Mouse (Mus musculus): Measurements from ENCODE around the gene Tlr6.

Gene Tlr6

DNA sequence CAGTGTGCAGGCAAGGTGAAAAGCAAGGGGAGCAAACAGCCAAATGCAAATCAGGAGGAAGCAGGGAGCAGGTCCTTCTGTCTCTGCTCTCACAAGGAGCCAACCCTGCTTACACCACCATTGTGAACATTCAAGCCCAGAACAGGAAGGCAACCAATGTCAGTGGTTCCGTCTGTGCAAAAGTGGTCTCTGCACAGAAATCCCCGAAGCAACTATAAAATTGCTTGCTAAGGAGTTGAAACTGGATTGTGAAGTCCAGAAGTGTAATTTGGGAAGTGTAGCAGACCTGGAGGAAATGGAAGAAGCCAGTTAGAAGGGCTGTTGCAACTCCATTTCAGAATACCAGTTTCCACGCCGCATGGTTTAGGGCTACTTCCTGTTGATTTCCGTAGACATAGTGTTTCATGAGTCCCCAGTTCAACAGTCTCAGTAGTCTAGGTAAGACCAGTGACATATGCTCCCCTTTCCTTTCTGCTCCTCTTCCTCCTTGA is 37.0 kb downstream of the Tlr6 start:
- no peak for DNase-seq

DNA sequence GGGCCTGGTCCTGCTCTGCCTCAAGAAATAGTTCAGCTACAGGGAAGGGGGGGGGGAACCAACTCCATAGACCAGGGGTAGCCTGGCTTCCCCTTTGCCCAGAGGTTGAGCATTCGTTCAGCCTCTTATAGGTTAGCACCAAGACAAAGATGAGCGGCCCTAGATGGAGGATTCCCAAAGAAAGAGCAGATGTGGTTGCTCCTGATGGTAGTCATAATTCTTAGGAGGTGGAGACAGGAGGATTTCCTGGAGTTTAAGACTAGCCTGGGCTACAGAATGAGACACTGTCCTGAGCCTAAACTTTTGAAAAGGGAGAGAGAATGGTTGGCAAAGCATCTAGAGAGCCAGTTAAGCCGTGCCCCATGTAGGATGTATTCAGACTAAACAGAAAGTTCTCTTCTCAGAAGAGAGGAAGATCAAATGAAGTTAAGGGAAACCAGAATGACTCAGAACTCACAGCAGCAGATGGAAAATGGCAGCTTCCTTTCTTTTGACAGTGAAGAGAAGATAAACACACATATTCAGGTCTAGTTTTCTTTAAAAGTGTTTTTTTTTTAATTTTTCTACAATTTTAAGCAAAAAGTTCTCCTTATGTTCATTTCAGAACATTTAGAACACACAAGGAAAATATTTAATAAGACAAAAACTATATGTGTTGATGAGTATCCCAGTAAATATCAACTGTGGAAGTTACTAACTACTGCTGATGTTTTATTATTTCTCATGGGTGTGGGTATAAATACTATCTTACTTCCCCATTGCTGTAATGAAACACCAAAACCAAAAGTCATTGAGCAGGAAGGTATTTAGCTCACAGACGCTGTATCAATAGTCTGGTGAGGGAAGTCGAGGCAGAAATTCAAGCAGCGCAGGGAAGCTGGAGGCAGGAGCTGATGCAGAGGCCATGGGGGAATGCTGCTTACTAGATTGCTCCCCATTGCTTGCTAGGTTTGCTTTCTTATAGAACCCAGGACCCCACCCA is 41.0 kb downstream of the Tlr6 start:
- DNase-seq, result no peak

- DNase-seq, result no peak
Measured at GRCm38 (mm10) chr5:64917721-64918120, 42.2 kb downstream of the Tlr6 start.

GRCm38 (mm10) chr5:64917161-64917560 is 42.7 kb downstream of the Tlr6 start:
- no peak for DNase-seq

DNA sequence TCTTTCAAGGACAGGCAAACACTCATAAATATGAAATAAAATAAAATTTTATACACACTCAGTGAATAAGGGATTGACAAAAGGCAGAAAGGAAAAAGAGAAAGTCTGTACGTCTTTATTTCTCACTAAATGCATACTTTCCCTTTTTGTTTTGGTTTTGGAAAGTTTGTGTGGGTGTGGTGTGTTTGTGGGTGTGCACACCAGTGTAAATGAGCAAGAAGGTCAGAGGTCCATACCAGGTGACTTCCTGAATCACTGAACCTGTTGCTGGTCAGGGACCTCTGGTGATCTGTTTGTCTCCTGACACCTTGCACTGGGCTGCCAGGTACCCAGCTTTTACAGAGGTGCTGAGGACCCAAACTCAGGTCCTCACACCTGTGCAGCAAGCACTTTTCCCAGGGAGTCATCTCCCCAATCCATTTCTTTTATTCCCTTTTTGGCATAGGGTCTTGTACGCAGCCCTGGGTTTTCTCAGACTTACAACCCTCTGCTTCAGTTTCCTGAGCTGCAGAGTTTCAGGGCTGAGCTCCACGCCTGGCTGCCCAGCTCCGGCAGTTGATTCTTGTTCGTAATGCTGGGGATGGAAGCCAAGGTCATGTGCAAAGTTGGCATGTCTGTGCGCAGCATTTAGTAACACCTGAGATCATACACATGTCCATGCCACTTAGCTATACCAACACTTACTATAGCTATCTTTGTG is 51.2 kb downstream of the Tlr6 start:
- no peak for DNase-seq

DNA sequence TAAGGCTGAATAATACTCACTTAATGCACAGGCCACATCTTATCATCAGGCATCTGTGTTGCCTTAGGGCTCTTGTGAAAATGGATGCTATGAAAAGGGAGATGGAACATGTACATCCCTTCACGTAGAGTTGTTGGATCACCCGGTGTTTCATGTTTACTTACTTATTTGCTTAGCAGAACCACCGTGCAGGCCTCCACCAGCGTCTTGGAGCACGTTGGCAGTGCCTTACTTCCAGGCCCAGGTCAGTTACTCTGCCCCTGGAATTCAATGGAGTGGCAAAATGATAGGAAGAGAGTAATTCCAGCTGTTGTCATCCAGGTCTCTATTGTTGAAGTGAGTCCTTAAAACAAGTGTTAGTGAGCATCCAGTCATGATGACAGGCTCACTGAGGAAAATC is 52.0 kb downstream of the Tlr6 start:
- DNase-seq, result no peak

GRCm38 (mm10) chr5:64905516-64906271 is 54.2 kb downstream of the Tlr6 start:
- no peak for DNase-seq
